In the genomic region with DNA sequence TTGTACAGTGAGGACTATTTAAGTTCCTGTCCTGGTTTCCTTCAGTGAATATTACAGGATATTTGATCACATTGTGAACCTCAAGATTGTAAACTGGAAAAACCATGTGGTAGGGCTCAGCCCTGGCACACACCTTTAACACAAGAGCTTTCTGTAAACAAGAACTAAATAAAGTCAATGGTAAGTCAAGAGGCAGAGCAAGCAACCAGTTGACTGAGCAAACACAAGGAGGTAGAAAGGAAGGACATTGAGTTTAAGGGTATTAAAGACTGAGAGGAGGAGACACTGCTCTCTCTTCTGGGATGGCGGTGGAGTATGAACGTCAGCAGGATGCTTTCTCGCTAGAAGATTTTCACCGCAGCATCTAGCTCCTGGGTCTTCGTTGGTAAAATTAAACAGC, we compare ENCODE assay signal across 24 mouse cellular contexts.
"Had no signal": no experiment of that assay in that cellular context is flagged by ENCODE, and none has a peak within 500 bp of the region (broad histone marks: within the 10 kb centered on the region; RNA-seq: fewer than 3 reads in every experiment).

No protein-coding gene starts in this region.

- DNase-seq: forebrain, postnatal 0 days; gastrocnemius, postnatal 14 days; gastrocnemius, postnatal 36 days; heart, adult 18-20 months; heart, postnatal 10 days; heart, postnatal 4 days; kidney, adult 18-20 months; kidney, adult 8-10 months; kidney, postnatal 10 days; kidney, postnatal 25 days; kidney, postnatal 4 days; left cerebral cortex, postnatal 4 days had no signal

- H3K4me1 ChIP-seq: forebrain, embryonic 15.5 days; heart, embryonic 12.5 days; hindbrain, embryonic 10.5 days; hindbrain, embryonic 12.5 days; intestine, embryonic 15.5 days had no signal

- H3K27ac ChIP-seq: forebrain, embryonic 15.5 days; heart, embryonic 10.5 days; hindbrain, embryonic 10.5 days; hindbrain, embryonic 12.5 days; hindbrain, embryonic 14.5 days; intestine, embryonic 15.5 days; layer of hippocampus, adult 2 months; limb, embryonic 13.5 days had no signal

- H3K4me2 ChIP-seq: forebrain, embryonic 15.5 days; heart, embryonic 12.5 days; hindbrain, embryonic 12.5 days; hindbrain, embryonic 14.5 days; intestine, embryonic 15.5 days; limb, embryonic 13.5 days had no signal

- H3K9me3 ChIP-seq: forebrain, embryonic 15.5 days; heart, embryonic 10.5 days; heart, embryonic 12.5 days; hindbrain, embryonic 10.5 days; hindbrain, embryonic 12.5 days; intestine, embryonic 15.5 days; limb, embryonic 13.5 days had no signal

- H3K9ac ChIP-seq: forebrain, embryonic 15.5 days; forebrain, postnatal 0 days; heart, embryonic 12.5 days; hindbrain, embryonic 12.5 days; hindbrain, embryonic 14.5 days; intestine, embryonic 15.5 days; limb, embryonic 13.5 days had no signal

- H3K36me3 ChIP-seq: forebrain, embryonic 15.5 days; intestine, embryonic 15.5 days had no signal

- H3K4me3 ChIP-seq: forebrain, embryonic 15.5 days; heart, embryonic 10.5 days; heart, embryonic 12.5 days; hindbrain, embryonic 10.5 days; hindbrain, embryonic 12.5 days; intestine, embryonic 15.5 days; layer of hippocampus, adult 2 months; limb, embryonic 13.5 days had no signal

- H3K27me3 ChIP-seq: forebrain, embryonic 15.5 days; heart, embryonic 12.5 days; hindbrain, embryonic 12.5 days; intestine, embryonic 15.5 days; limb, embryonic 13.5 days had no signal

- ATAC-seq: forebrain, embryonic 15.5 days; forebrain, postnatal 0 days; hindbrain, embryonic 16.5 days; inflammation-experienced regulatory T-cells, adult 6 months; intestine, embryonic 15.5 days; intestine, postnatal 0 days had no signal
